Mouse (Mus musculus) embryonic facial prominence, embryonic 10.5 days (tissue): ENCODE data around the gene Slc6a21. TPM values are rescaled to one million over a fixed set of nuclear protein-coding genes. Genes with fewer than 3 reads are reported as not detected.
"Not testable (repeated sequence)": the region's sequence is repeated elsewhere in the genome, so short reads cannot be mapped to it uniquely, and the experiment has no call there.

Source experiments
- DNase-seq: peaks from one replicate; pipeline ENCODE4 v3.0.0-alpha.2; 2017; ENCODE audit warnings: low spot score
- H3K27ac ChIP-seq: fragments of 300-500 bp; sonication (generic); replicated peaks from 2 replicates; pipeline ENCODE4 v1.5.1; 2016; ENCODE audit warnings: mild to moderate bottlenecking
- H3K27me3 ChIP-seq: fragments of 300-500 bp; sonication (generic); replicated peaks from 2 replicates; pipeline ENCODE4 v1.6.1; 2016; ENCODE audit warnings: low read depth, mild to moderate bottlenecking; ENCODE audit not compliant: poor library complexity, severe bottlenecking
- H3K36me3 ChIP-seq: fragments of 300-500 bp; sonication (generic); replicated peaks from 2 replicates; pipeline ENCODE4 v1.6.1; 2016; ENCODE audit warnings: mild to moderate bottlenecking, moderate library complexity
- H3K4me1 ChIP-seq: fragments of 300-500 bp; sonication (generic); 2 replicates; pipeline ENCODE4 v1.6.1; 2016
- H3K4me3 ChIP-seq: fragments of 300-500 bp; sonication (generic); 2 replicates; pipeline ENCODE4 v1.5.1; 2016; ENCODE audit warnings: mild to moderate bottlenecking, moderate library complexity
- H3K9me3 ChIP-seq: fragments of 300-500 bp; sonication (generic); 2 replicates; pipeline ENCODE4 v1.6.1; 2016; ENCODE audit warnings: mild to moderate bottlenecking
- whole genome bisulfite sequencing: fragments of 180-500 bp; shearing (Covaris S2); methylation state at CpG from one replicate; pipeline ENCODE4 v1.1.7; 2016; 5-methylcytosine and 5-hydroxymethylcytosine counted together
- polyA plus RNA-seq: library from polyadenylated mRNA; unstranded; fragments of >200 nt; fragmentation: Nextera tagmentation; extraction: Ambion mirVana; gene quantifications from 2 replicates; pipeline ENCODE4 v1.2.1, GENCODE M21; 2016

The Slc6a21 gene
- polyA plus RNA-seq, 1 experiment from 2014 or later: not detected

- Histone ChIP-seq H3K27ac (no peak overlapping the region), H3K4me1 (peaks cover 56% of the 10 kb centered on the region), H3K36me3 (peaks cover 12% of the 10 kb centered on the region), H3K4me3 (no peak overlapping the region), H3K9me3 (no peaks in the 10 kb centered on the region), H3K27me3 (peaks cover 70% of the 10 kb centered on the region)
- WGBS: 78% methylated on average over 17 of the region's 17 CpGs
- DNase-seq: peak; percentile 8
Observed at GRCm38 (mm10) chr7:45237747-45238699, 39.3 kb upstream of the Slc6a21 start.

GRCm38 (mm10) chr7:45238723-45239496, 38.4 kb upstream of the Slc6a21 start, which contains the start of gene Cd37:
Gene Cd37, minus strand, starts transcription at chr7:45239115.
- no peak within 1 kb of the TSS; the same call in 1 of the 2 replicates for H3K27ac ChIP-seq
- peaks cover 68% of the 10 kb centered on the region for H3K27me3 ChIP-seq
- H3K9me3 ChIP-seq: no peaks in the 10 kb centered on the region
- H3K4me1 ChIP-seq: peaks cover 47% of the 10 kb centered on the region
- peaks cover 3% of the 10 kb centered on the region; the same call in 1 of the 2 replicates for H3K36me3 ChIP-seq
- WGBS: 40% methylated on average over 20 of the region's 20 CpGs
- no peak for DNase-seq
- peak within 1 kb of the TSS; percentile 25; the same call in 1 of the 2 replicates for H3K4me3 ChIP-seq

- Histone ChIP-seq H3K9me3 (no peaks in the 10 kb centered on the region), H3K27me3 (peaks cover 68% of the 10 kb centered on the region), H3K4me3 (no peak overlapping the region), H3K4me1 (peaks cover 35% of the 10 kb centered on the region), H3K36me3 (no peaks in the 10 kb centered on the region), H3K27ac (peak overlapping the region; percentile 81; the same call in 1 of the 2 replicates)
- peak; percentile 7 for DNase-seq
- 82% methylated on average over 7 of the region's 7 CpGs for WGBS
Observed at GRCm38 (mm10) chr7:45240109-45240508, 37.2 kb upstream of the Slc6a21 start.

- Histone ChIP-seq H3K27ac (peak within 1 kb of the TSS; percentile 81), H3K9me3 (no peaks in the 10 kb centered on the region), H3K27me3 (peaks cover 64% of the 10 kb centered on the region), H3K4me1 (peaks cover 28% of the 10 kb centered on the region), H3K4me3 (peak within 1 kb of the TSS; percentile 50), H3K36me3 (no peaks in the 10 kb centered on the region)
- DNase-seq: peak; percentile 78
- 9% methylated on average over 53 of the region's 53 CpGs for WGBS
Observed at GRCm38 (mm10) chr7:45240633-45241388, 36.5 kb upstream of the Slc6a21 start, which contains the start of gene Slc6a16. Gene Slc6a16, plus strand, starts transcription at chr7:45241085.

DNA sequence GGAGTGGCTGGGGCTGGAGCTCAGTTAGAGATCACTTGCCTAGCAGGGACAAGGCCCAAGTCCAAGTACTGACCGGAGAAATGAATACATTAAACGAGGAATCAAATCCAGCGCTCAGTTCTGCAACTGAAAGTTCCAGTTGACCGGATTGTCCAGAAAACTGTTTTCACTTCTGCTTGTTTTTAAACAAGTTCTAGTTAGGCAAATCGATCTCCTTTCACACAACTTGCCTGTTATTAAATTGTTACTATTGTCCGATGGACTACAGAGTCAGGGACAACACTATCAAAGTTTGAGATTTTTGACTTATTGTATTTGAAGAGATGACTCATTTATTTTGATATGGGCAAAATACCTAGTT, 35.9 kb upstream of the Slc6a21 start:
- peak overlapping the region; percentile 81; the same call in 1 of the 2 replicates for H3K27ac ChIP-seq
- WGBS: 78% methylated on average over 6 of the region's 6 CpGs
- DNase-seq: no peak
- H3K9me3 ChIP-seq: no peaks in the 10 kb centered on the region
- peaks cover 58% of the 10 kb centered on the region for H3K27me3 ChIP-seq
- no peaks in the 10 kb centered on the region for H3K36me3 ChIP-seq
- peak overlapping the region; percentile 50 for H3K4me3 ChIP-seq
- peaks cover 25% of the 10 kb centered on the region for H3K4me1 ChIP-seq

- Histone ChIP-seq H3K36me3 (no peaks in the 10 kb centered on the region), H3K27me3 (no peaks in the 10 kb centered on the region), H3K4me1 (no peaks in the 10 kb centered on the region), H3K4me3 (no peak overlapping the region), H3K27ac (no peak overlapping the region), H3K9me3 (no peaks in the 10 kb centered on the region)
- DNase-seq: peak; percentile 7
- 41% methylated on average over 3 of the region's 3 CpGs for WGBS
Observed at GRCm38 (mm10) chr7:45247666-45248065, 29.6 kb upstream of the Slc6a21 start.

- Histone ChIP-seq H3K27me3 (0 out of 2 replicates have a peak, but pooled peaks cover 9% of the 10 kb centered on the region), H3K9me3 (no peaks in the 10 kb centered on the region), H3K4me3 (no peak overlapping the region), H3K36me3 (no peaks in the 10 kb centered on the region), H3K27ac (no peak overlapping the region), H3K4me1 (peaks cover 7% of the 10 kb centered on the region; the same call in 1 of the 2 replicates)
- DNase-seq: no peak
- 86% methylated on average over 8 of the region's 8 CpGs for WGBS
Observed at GRCm38 (mm10) chr7:45253806-45254205, 23.5 kb upstream of the Slc6a21 start.

- 85% methylated on average over 7 of the region's 7 CpGs for WGBS
- DNase-seq: not testable (repeated sequence)
Observed at GRCm38 (mm10) chr7:45255822-45256221, 21.5 kb upstream of the Slc6a21 start.

GRCm38 (mm10) chr7:45257063-45257840, 20.1 kb upstream of the Slc6a21 start:
- 0 out of 2 replicates have a peak, but pooled peaks cover 9% of the 10 kb centered on the region for H3K27me3 ChIP-seq
- H3K9me3 ChIP-seq: no peaks in the 10 kb centered on the region
- no peak overlapping the region for H3K27ac ChIP-seq
- no peak overlapping the region for H3K4me3 ChIP-seq
- WGBS: 66% methylated on average over 11 of the region's 11 CpGs
- no peak for DNase-seq
- H3K36me3 ChIP-seq: no peaks in the 10 kb centered on the region
- peaks cover 7% of the 10 kb centered on the region; the same call in 1 of the 2 replicates for H3K4me1 ChIP-seq

More at GRCm38 (mm10) chr7:45255822-45256221, 21.5 kb upstream of the Slc6a21 start:
- H3K27ac ChIP-seq, H3K4me1 ChIP-seq, H3K9me3 ChIP-seq, H3K27me3 ChIP-seq, H3K4me3 ChIP-seq, H3K36me3 ChIP-seq: not testable (repeated sequence)

DNA sequence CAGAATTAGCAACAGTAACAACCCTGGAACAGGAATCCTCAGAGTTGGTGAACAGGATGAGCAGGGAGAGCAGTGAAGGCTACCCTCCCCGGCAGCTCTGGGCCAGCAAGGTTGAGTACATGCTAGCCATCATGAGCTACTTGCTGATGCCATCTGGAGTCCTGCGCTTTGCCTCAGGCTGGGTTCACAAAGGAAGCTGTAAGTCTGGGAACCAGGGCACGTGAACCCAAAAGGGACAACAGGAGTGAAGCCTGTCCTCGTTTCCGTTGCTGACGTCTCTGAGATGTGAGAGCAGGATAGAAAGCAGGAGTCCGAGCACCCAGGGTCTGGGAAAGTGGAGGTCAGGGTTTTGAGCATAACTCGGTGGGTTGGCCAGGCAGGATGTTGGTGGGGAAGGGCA, 18.0 kb upstream of the Slc6a21 start:
- no peak overlapping the region for H3K27ac ChIP-seq
- no peak for DNase-seq
- peaks cover 16% of the 10 kb centered on the region for H3K4me1 ChIP-seq
- 0 out of 2 replicates have a peak, but pooled peaks cover 9% of the 10 kb centered on the region for H3K27me3 ChIP-seq
- no peaks in the 10 kb centered on the region for H3K9me3 ChIP-seq
- 82% methylated on average over 8 of the region's 8 CpGs for WGBS
- no peak overlapping the region for H3K4me3 ChIP-seq
- no peaks in the 10 kb centered on the region for H3K36me3 ChIP-seq

- no peak overlapping the region for H3K4me3 ChIP-seq
- H3K27ac ChIP-seq: no peak overlapping the region
- H3K9me3 ChIP-seq: no peaks in the 10 kb centered on the region
- no peaks in the 10 kb centered on the region for H3K36me3 ChIP-seq
- WGBS: 76% methylated on average over 7 of the region's 7 CpGs
- H3K27me3 ChIP-seq: 0 out of 2 replicates have a peak, but pooled peaks cover 5% of the 10 kb centered on the region
- peaks cover 13% of the 10 kb centered on the region for H3K4me1 ChIP-seq
- no peak for DNase-seq
Observed at GRCm38 (mm10) chr7:45262266-45262665, 15.0 kb upstream of the Slc6a21 start.
